Mouse (Mus musculus) central nervous system, embryonic 14 days (tissue): ENCODE data around the gene Tmem91. TPM values are rescaled to one million over a fixed set of nuclear protein-coding genes. Genes with fewer than 3 reads are reported as not detected.

ENCODE experiments used
- polyA plus RNA-seq: library from polyadenylated mRNA; depleted of rRNA; stranded (reverse); fragments of >200 nt; gene quantifications from 2 replicates; pipeline ENCODE4 v1.2.3, GENCODE M21; 2012; rRNA removed

Tmem91 gene
- 10.7 and 13.1 TPM in 2 replicates for polyA plus RNA-seq

DNA sequence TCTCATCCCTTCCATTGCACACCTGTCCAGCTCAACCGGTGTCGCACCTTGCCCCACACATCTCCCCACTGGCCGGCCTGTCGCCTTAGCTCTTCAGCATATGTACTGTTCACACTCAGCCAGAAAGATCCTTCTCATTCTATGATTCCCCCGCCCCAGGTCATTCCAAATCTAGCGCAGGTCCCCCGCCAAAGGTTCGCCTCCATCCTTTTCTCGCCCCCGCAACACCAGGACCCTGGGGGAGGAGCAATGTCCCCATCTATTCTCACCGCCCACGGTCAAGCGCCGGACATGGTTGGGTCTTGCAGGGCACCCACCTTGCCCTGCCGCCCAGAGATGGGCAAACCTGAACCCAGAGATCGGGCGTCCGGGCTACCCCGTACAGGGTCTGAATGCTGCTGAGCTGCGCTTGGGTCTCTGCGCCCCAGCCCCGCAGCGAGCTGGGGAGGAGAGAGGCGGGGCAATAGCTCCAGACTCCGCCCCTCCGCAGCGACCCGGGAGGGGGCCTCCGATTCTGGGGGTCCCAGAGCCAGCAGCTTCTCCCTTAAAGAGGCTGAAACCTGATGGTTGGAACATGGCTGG is at the start of gene Tmem91:
Gene Tmem91, minus strand, starts transcription at position 448 of the 582 bp plus-strand sequence.

DNA sequence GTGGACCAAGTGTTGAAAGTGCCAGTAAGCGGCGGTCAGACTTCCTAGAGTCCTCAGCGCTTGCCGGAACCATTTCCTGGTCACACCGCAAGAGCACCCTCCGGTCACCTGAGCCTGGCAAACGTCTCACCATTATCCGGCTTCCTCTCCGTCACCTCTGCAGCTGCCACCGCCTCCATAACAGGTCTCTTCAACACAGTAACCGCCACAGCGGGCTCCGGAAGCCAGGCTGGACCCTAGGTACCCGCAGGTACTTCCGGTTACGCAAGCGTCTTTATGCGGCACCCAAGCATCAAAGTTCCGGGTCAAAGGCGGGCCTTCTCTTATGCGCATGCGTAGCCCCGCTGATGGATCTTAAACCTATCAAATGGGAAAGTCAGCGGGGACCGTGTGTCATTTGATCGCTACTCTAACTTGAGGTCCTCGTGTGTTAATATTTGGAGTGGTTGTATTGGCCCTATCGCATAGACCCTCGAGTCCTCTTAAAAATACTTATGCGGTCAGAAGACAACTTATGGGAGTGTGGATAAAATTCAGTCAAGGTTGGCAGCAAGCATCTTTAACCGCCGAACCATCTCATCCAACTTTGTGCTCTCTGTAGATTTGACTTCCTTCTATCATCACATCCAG is 43.9 kb upstream of the Tmem91 start, which contains the start of gene Ccdc97:
Gene Ccdc97, minus strand, starts transcription at position 301 of the 630 bp plus-strand sequence.

DNA sequence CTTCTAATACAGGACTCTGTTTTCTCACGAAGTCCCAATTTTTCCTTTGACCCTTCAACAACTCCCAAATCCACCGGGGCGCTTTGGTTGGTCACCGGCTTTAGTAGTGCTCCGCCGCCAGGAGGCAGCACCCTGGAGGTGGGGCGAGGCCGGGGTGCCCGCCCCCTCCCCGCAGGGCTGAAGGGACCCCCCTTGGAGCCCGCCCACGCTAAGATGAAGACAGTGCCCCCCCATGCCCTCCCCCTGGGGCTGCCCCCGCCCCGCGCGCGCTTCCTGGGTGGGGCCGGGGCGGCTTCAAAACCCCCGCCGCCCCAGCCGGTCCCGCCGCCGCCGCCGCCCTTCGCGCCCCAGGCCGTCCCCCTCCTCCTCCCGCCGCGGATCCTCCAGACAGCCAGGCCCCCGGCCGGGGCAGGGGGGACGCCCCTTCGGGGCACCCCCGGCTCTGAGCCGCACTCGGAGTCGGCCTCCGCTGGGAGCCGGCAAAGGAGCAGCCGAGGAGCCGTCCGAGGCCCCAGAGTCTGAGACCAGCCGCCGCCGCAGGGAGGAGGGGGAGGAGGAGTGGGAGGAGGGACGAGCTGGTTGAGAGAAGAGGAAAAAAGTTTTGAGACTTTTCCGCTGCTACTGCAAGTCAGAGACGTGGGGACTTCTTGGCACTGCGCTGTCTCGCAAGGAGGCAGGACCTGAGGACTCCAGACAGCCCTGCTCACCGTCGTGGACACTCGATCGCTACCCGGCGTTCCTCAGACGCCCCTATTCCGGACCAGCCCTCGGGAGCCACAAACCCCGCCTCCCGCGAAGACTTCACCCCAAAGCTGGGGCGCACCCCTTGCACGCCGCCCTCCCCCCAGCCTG is 11.9 kb upstream of the Tmem91 start, which contains the start of gene Tgfb1:
Gene Tgfb1, plus strand, starts transcription at position 323 of the 852 bp plus-strand sequence.

DNA sequence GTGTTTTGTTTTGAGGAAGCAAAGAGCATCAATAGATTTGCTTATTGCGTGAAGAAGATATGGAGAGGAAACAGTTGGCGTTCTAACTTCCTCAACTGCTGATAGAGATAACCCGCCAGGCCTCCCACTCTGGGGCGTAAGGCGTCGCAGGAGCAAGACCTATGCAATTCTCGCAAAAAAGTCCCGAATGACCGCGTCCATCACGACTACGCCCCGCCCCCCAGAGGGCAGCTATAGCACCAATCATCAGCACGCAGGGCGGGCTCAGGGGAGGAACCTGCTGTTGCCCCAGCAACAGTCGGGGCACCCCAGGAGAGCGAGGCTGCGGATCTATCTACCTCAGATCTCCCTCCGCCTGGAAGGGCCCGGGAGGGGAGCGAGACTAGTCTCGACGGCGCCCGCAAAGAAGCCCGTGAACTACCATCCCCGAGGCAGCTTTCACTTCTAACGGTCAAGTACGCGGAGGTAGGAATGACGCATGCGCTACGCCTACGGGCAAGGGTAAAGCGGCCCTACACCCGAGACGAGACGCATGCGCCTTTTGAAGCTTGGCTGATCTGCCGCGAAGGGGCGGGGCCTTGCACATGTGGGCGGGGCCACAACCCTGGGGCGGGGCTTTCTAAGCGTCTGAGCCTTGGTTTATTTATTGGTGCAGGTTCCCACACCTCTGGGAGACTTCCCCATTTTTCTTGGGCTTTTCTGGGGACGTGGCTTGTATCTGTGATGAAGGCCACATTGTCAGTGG is 5.7 kb upstream of the Tmem91 start, which contains the start of gene B9d2:
Gene B9d2, plus strand, starts transcription at position 267 of the 745 bp plus-strand sequence.

DNA sequence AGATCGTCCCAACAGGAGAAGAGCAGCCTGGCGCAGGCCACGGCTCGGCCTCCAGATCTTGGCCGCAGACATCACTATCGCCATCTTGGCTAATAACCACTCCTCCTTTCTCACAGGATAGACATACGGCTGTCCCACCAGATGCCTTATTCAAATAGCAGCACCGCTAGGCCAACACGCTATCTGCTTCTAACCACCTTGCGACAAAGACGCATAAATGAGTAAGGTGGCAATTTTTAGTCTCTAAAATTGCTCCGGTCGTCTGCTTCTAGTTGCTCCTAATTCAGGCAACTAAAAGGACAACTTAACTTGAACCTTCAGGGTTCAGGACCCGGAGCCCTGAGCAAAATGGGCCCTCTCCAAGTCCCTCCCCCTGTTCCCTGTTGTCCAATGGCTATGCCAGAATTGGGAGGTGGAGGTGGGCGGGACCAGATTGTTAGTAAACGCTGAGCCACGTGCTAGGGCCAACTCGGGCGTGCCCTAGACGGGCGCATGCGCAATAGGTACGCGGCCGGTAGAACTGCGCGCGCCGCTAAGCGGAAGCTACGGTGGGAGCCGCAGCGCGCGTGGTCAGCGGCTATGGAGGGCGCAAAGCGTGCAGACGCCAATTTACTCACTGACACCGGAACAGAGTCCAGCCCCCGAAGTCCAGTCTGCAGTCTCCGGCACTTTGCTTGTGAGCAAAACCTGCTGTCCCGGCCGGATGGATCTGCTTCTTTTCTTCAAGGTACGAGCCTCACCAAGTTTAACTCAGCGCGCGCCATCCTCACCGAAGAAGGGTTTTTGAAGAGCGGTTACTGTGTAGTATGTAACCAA is 16.1 kb downstream of the Tmem91 start, which contains the start of the genes Bckdha and Exosc5:
Gene Bckdha, minus strand, starts transcription at position 325 of the 816 bp plus-strand sequence.
Gene Exosc5, plus strand, starts transcription at position 508 of the 816 bp plus-strand sequence.

DNA sequence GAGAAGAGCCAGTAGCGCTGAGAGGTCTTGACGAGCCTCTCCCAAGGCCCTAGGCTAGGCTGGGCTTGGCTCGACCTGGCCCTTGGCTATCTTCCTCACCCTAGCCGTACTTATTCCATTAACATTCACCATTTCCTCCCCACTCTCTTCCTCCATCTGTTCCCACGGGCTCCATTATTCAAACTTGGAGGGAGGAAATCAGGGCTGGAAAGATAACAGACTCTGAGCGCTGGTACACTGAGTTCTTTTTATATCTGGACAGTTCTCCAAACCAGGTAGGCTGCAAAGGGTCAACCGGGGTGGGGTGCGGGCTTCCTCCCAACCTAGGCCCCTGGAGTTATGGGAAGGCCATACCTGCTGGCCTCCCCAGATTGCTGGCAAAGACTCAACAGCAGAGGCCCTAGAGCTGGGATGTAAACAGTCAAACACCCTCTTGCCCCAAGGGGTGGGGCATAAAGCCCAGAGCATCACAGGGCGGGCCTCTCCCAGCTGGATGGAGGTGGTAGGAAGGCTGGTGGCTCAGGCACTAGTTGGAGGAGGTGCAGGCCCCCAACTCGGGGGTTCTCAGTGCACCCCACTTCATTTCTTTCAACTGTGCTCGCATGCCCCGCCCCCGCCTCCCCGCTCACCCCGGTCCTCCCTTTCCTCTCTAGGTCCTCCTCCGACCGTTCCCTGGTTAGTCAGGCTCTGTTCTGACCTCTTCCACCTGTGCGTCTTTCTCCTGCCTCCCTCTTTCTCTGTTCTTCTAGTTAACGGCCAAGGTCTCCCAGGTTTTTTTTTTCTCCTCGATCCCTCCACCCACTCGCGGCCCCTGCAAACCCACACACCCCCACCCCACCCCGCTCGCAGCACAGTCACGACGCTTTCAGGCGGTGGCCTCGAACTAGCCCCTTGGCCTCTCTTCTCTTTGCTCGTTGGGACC is 48.2 kb downstream of the Tmem91 start, which contains the start of gene B3gnt8:
Gene B3gnt8, plus strand, starts transcription at position 146 of the 922 bp plus-strand sequence.

Other genes with a start within 250 kb of the Tmem91 start
- gene Ceacam1, start 197.6 kb downstream of the Tmem91 start, polyA plus RNA-seq, result 1.1 and 1.3 TPM in 2 replicates
- gene Ceacam2, start 135.3 kb downstream of the Tmem91 start, polyA plus RNA-seq, result not detected in 2 replicates
- not detected in 2 replicates for gene Erich4, start 59.3 kb downstream of the Tmem91 start, polyA plus RNA-seq
- gene Dmac2, start 55.8 kb downstream of the Tmem91 start, polyA plus RNA-seq, result 38.0 and 43.1 TPM in 2 replicates
- gene B3gnt8, start 48.5 kb downstream of the Tmem91 start, polyA plus RNA-seq, result 0.64 and 2.1 TPM in 2 replicates
- gene Bckdha, start 16.2 kb downstream of the Tmem91 start, polyA plus RNA-seq, result 62.5 and 66.5 TPM in 2 replicates
- 42.7 and 44.3 TPM in 2 replicates for gene Exosc5, start 16.0 kb downstream of the Tmem91 start, polyA plus RNA-seq
- 44.6 and 53.1 TPM in 2 replicates for gene B9d2, start 5.6 kb upstream of the Tmem91 start, polyA plus RNA-seq
- 3.8 and 6.7 TPM in 2 replicates for gene Tgfb1, start 11.8 kb upstream of the Tmem91 start, polyA plus RNA-seq
- gene Ccdc97, start 43.9 kb upstream of the Tmem91 start, polyA plus RNA-seq, result 71.9 and 73.7 TPM in 2 replicates
- 57.1 and 61.2 TPM in 2 replicates for gene Hnrnpul1, start 79.6 kb upstream of the Tmem91 start, polyA plus RNA-seq
- 16.8 and 25.5 TPM in 2 replicates for gene Axl, start 113.5 kb upstream of the Tmem91 start, polyA plus RNA-seq
- gene Cyp2s1, start 141.7 kb upstream of the Tmem91 start, polyA plus RNA-seq, result 1.4 and 2.3 TPM in 2 replicates
- gene Cyp2b10, start 222.5 kb upstream of the Tmem91 start, polyA plus RNA-seq, result not detected in 2 replicates